Mouse (Mus musculus) kidney, embryonic 15.5 days (tissue): ENCODE measurements around the gene Plcl1. TPM values are rescaled to one million over a fixed set of nuclear protein-coding genes. Genes with fewer than 3 reads are reported as not detected.

Source experiments
- ATAC-seq: fragments of 200-750 bp; cut with Nextera tagmentation; replicated peaks from 2 replicates; pipeline ENCODE4 v1.8.0; 2017; ENCODE audit warnings: moderate TSS enrichment; ENCODE audit not compliant: low FRiP score
- H3K27ac ChIP-seq: fragments of 300-500 bp; sonication (generic); 2 replicates; pipeline ENCODE4 v1.5.1; 2015; ENCODE audit warnings: mild to moderate bottlenecking, inconsistent platforms
- H3K27me3 ChIP-seq: fragments of 300-500 bp; sonication (generic); 2 replicates; pipeline ENCODE4 v1.6.1; 2015; ENCODE audit warnings: inconsistent platforms
- H3K36me3 ChIP-seq: fragments of 300-500 bp; sonication (generic); 2 replicates; pipeline ENCODE4 v1.6.1; 2015; ENCODE audit warnings: inconsistent platforms
- H3K4me1 ChIP-seq: fragments of 300-500 bp; sonication (generic); 2 replicates; pipeline ENCODE4 v1.6.1; 2015; ENCODE audit warnings: inconsistent platforms
- H3K4me2 ChIP-seq: fragments of 300-500 bp; sonication (generic); 2 replicates; pipeline ENCODE4 v1.6.1; 2015; ENCODE audit warnings: moderate library complexity, mild to moderate bottlenecking, inconsistent platforms
- H3K4me3 ChIP-seq: fragments of 300-500 bp; sonication (generic); replicated peaks from 2 replicates; pipeline ENCODE4 v1.5.1; 2015; ENCODE audit warnings: mild to moderate bottlenecking, inconsistent platforms
- H3K9ac ChIP-seq: fragments of 300-500 bp; sonication (generic); 2 replicates; pipeline ENCODE4 v1.6.1; 2015; ENCODE audit warnings: mild to moderate bottlenecking, inconsistent platforms
- H3K9me3 ChIP-seq: fragments of 300-500 bp; sonication (generic); replicated peaks from 2 replicates; pipeline ENCODE4 v1.6.1; 2016; ENCODE audit warnings: inconsistent platforms
- WGBS: fragments of 180-500 bp; shearing (Covaris S2); methylation state at CpG from one replicate; pipeline ENCODE4 v1.1.7; 2015; ENCODE audit warnings: mixed read lengths; 5-methylcytosine and 5-hydroxymethylcytosine counted together
- polyA plus RNA-seq: library from polyadenylated mRNA; unstranded; fragments of >200 nt; fragmentation: Nextera tagmentation; extraction: Ambion mirVana; gene quantifications from 2 replicates; pipeline ENCODE4 v1.2.1, GENCODE M21; 2015

The Plcl1 gene
- polyA plus RNA-seq, 1 experiment from 2014 or later: 4.8 TPM

- no peak for ATAC-seq
- Histone ChIP-seq H3K4me1 (peaks cover 11% of the 10 kb centered on the region), H3K27ac (no peak overlapping the region), H3K9ac (no peak overlapping the region), H3K27me3 (no peaks in the 10 kb centered on the region), H3K36me3 (no peaks in the 10 kb centered on the region), H3K9me3 (no peaks in the 10 kb centered on the region), H3K4me2 (no peak overlapping the region), H3K4me3 (no peak overlapping the region)
- WGBS: 95% methylated on average over 2 of the region's 2 CpGs
Measured at GRCm38 (mm10) chr1:55632024-55632423, 226.3 kb downstream of the Plcl1 start.

GRCm38 (mm10) chr1:55633326-55633725 lies 227.6 kb downstream of the Plcl1 start:
- Histone ChIP-seq H3K27ac (no peak overlapping the region), H3K4me3 (no peak overlapping the region), H3K9me3 (no peaks in the 10 kb centered on the region), H3K4me1 (peaks cover 11% of the 10 kb centered on the region), H3K9ac (no peak overlapping the region), H3K36me3 (no peaks in the 10 kb centered on the region), H3K27me3 (no peaks in the 10 kb centered on the region), H3K4me2 (no peak overlapping the region)
- WGBS: 80% methylated on average over 4 of the region's 4 CpGs
- ATAC-seq: no peak

- Histone ChIP-seq H3K4me1 (0 out of 2 replicates have a peak, but pooled peaks cover 1% of the 10 kb centered on the region), H3K4me3 (no peak overlapping the region), H3K36me3 (no peaks in the 10 kb centered on the region), H3K4me2 (no peak overlapping the region), H3K9me3 (no peaks in the 10 kb centered on the region), H3K27ac (no peak overlapping the region), H3K9ac (no peak overlapping the region), H3K27me3 (no peaks in the 10 kb centered on the region)
- WGBS: 65% methylated on average over 8 of the region's 8 CpGs
- ATAC-seq: no peak
Measured at GRCm38 (mm10) chr1:55659518-55660210, 253.9 kb downstream of the Plcl1 start.

- Histone ChIP-seq H3K9ac (no peak overlapping the region), H3K4me1 (peaks cover 17% of the 10 kb centered on the region), H3K27me3 (no peaks in the 10 kb centered on the region), H3K36me3 (no peaks in the 10 kb centered on the region), H3K27ac (no peak overlapping the region), H3K9me3 (no peaks in the 10 kb centered on the region), H3K4me3 (no peak overlapping the region), H3K4me2 (no peak overlapping the region)
- ATAC-seq: no peak
- WGBS: 84% methylated on average over 2 of the region's 2 CpGs
Measured at GRCm38 (mm10) chr1:55661381-55661780, 255.7 kb downstream of the Plcl1 start.

- Histone ChIP-seq H3K36me3 (no peaks in the 10 kb centered on the region), H3K4me1 (peaks cover 18% of the 10 kb centered on the region), H3K9ac (no peak overlapping the region), H3K27ac (no peak overlapping the region), H3K4me3 (no peak overlapping the region), H3K4me2 (no peak overlapping the region), H3K27me3 (no peaks in the 10 kb centered on the region), H3K9me3 (no peaks in the 10 kb centered on the region)
- WGBS: 50% methylated on average over 10 of the region's 10 CpGs
- no peak for ATAC-seq
Measured at GRCm38 (mm10) chr1:55665137-55665827, 259.6 kb downstream of the Plcl1 start.

GRCm38 (mm10) chr1:55665828-55666673 lies 260.3 kb downstream of the Plcl1 start:
- no peak for ATAC-seq
- no peak overlapping the region for H3K4me3 ChIP-seq
- H3K9me3 ChIP-seq: no peaks in the 10 kb centered on the region
- H3K9ac ChIP-seq: no peak overlapping the region
- no peaks in the 10 kb centered on the region for H3K27me3 ChIP-seq
- H3K4me1 ChIP-seq: peaks cover 18% of the 10 kb centered on the region
- H3K27ac ChIP-seq: no peak overlapping the region
- H3K4me2 ChIP-seq: no peak overlapping the region
- H3K36me3 ChIP-seq: no peaks in the 10 kb centered on the region
- WGBS: 53% methylated on average over 11 of the region's 11 CpGs

GRCm38 (mm10) chr1:55666798-55667197 lies 261.1 kb downstream of the Plcl1 start:
- 77% methylated on average over 5 of the region's 5 CpGs for WGBS
- Histone ChIP-seq H3K4me3 (no peak overlapping the region), H3K9ac (no peak overlapping the region), H3K9me3 (no peaks in the 10 kb centered on the region), H3K36me3 (no peaks in the 10 kb centered on the region), H3K27ac (no peak overlapping the region), H3K4me1 (peaks cover 18% of the 10 kb centered on the region), H3K4me2 (no peak overlapping the region), H3K27me3 (no peaks in the 10 kb centered on the region)
- ATAC-seq: no peak

- no peak for ATAC-seq
Measured at GRCm38 (mm10) chr1:55668622-55669237, 263.0 kb downstream of the Plcl1 start.

GRCm38 (mm10) chr1:55682676-55683075 lies 277.0 kb downstream of the Plcl1 start:
- Histone ChIP-seq H3K4me1 (no peaks in the 10 kb centered on the region), H3K4me2 (no peak overlapping the region), H3K9ac (no peak overlapping the region), H3K36me3 (no peaks in the 10 kb centered on the region), H3K27ac (no peak overlapping the region), H3K4me3 (no peak overlapping the region), H3K9me3 (no peaks in the 10 kb centered on the region), H3K27me3 (no peaks in the 10 kb centered on the region)
- no peak for ATAC-seq
- 89% methylated on average over 3 of the region's 3 CpGs for WGBS

More at GRCm38 (mm10) chr1:55668622-55669237, 263.0 kb downstream of the Plcl1 start:
- Histone ChIP-seq H3K9me3 (no peaks in the 10 kb centered on the region), H3K36me3 (no peaks in the 10 kb centered on the region), H3K27ac (no peak overlapping the region), H3K27me3 (no peaks in the 10 kb centered on the region), H3K4me2 (no peak overlapping the region), H3K4me1 (peaks cover 18% of the 10 kb centered on the region), H3K4me3 (no peak overlapping the region), H3K9ac (no peak overlapping the region)
- 52% methylated on average over 4 of the region's 4 CpGs for WGBS

GRCm38 (mm10) chr1:55686261-55686660 lies 280.5 kb downstream of the Plcl1 start:
- H3K9ac ChIP-seq: no peak overlapping the region
- H3K27ac ChIP-seq: no peak overlapping the region
- ATAC-seq: no peak
- no peaks in the 10 kb centered on the region for H3K4me1 ChIP-seq
- WGBS: 87% methylated on average over 5 of the region's 5 CpGs
- no peak overlapping the region for H3K4me3 ChIP-seq
- no peaks in the 10 kb centered on the region for H3K9me3 ChIP-seq
- no peak overlapping the region for H3K4me2 ChIP-seq
- no peaks in the 10 kb centered on the region for H3K27me3 ChIP-seq
- H3K36me3 ChIP-seq: no peaks in the 10 kb centered on the region

GRCm38 (mm10) chr1:55693636-55694220 lies 288.0 kb downstream of the Plcl1 start:
- H3K4me2 ChIP-seq: no peak overlapping the region
- no peak overlapping the region for H3K9ac ChIP-seq
- 77% methylated on average over 10 of the region's 10 CpGs for WGBS
- H3K9me3 ChIP-seq: no peaks in the 10 kb centered on the region
- peaks cover 10% of the 10 kb centered on the region; the same call in 1 of the 2 replicates for H3K36me3 ChIP-seq
- no peaks in the 10 kb centered on the region for H3K27me3 ChIP-seq
- ATAC-seq: no peak
- no peak overlapping the region for H3K4me3 ChIP-seq
- H3K27ac ChIP-seq: no peak overlapping the region
- 0 out of 2 replicates have a peak, but pooled peaks cover 9% of the 10 kb centered on the region for H3K4me1 ChIP-seq
